Mouse (Mus musculus) forebrain, embryonic 10.5 days (tissue): Measurements from ENCODE around the gene Dapk1. TPM values are rescaled to one million over a fixed set of nuclear protein-coding genes. Genes with fewer than 3 reads are reported as not detected.

Experiments
- DNase-seq: peaks from one replicate; pipeline ENCODE4 v3.0.0-alpha.2; 2017; ENCODE audit warnings: low spot score; ENCODE audit errors: extremely low spot score
- H3K27ac ChIP-seq: fragments of 300-500 bp; sonication (generic); 2 replicates; pipeline ENCODE4 v1.5.1; 2016; ENCODE audit warnings: mild to moderate bottlenecking
- H3K27me3 ChIP-seq: fragments of 300-500 bp; sonication (generic); 2 replicates; pipeline ENCODE4 v1.6.1; 2016; ENCODE audit warnings: mild to moderate bottlenecking; ENCODE audit not compliant: poor library complexity, severe bottlenecking
- H3K36me3 ChIP-seq: fragments of 300-500 bp; sonication (generic); replicated peaks from 2 replicates; pipeline ENCODE4 v1.6.1; 2016; ENCODE audit warnings: mild to moderate bottlenecking, moderate library complexity
- H3K4me1 ChIP-seq: fragments of 300-500 bp; sonication (generic); 2 replicates; pipeline ENCODE4 v1.6.1; 2016
- H3K4me3 ChIP-seq: fragments of 300-500 bp; sonication (generic); 2 replicates; pipeline ENCODE4 v1.5.1; 2016; ENCODE audit warnings: mild to moderate bottlenecking, moderate library complexity
- H3K9me3 ChIP-seq: fragments of 300-500 bp; sonication (generic); 2 replicates; pipeline ENCODE4 v1.6.1; 2016; ENCODE audit warnings: mild to moderate bottlenecking, moderate library complexity
- WGBS: fragments of 180-500 bp; shearing (Covaris S2); methylation state at CpG from one replicate; pipeline ENCODE4 v1.1.7; 2016; 5-methylcytosine and 5-hydroxymethylcytosine counted together
- polyA plus RNA-seq: library from polyadenylated mRNA; unstranded; fragments of >200 nt; fragmentation: Nextera tagmentation; extraction: Ambion mirVana; gene quantifications from 2 replicates; pipeline ENCODE4 v1.2.1, GENCODE M21; 2016

The Dapk1 gene
- polyA plus RNA-seq, 1 experiment from 2014 or later: 18.0 TPM

- Histone ChIP-seq H3K4me3 (no peak overlapping the region), H3K36me3 (peaks cover 14% of the 10 kb centered on the region), H3K9me3 (no peaks in the 10 kb centered on the region), H3K27me3 (no peaks in the 10 kb centered on the region), H3K27ac (no peak overlapping the region), H3K4me1 (peaks cover 46% of the 10 kb centered on the region)
- WGBS: 56% methylated on average over 4 of the region's 4 CpGs
- DNase-seq: no peak
Observed at GRCm38 (mm10) chr13:60621411-60621965, 19.7 kb downstream of the Dapk1 start.

- Histone ChIP-seq H3K36me3 (peaks cover 8% of the 10 kb centered on the region), H3K27ac (no peak overlapping the region), H3K9me3 (no peaks in the 10 kb centered on the region), H3K4me1 (peaks cover 38% of the 10 kb centered on the region), H3K4me3 (no peak overlapping the region), H3K27me3 (no peaks in the 10 kb centered on the region)
- 90% methylated on average over 7 of the region's 7 CpGs for WGBS
- no peak for DNase-seq
Observed at GRCm38 (mm10) chr13:60625581-60625980, 23.8 kb downstream of the Dapk1 start.

- Histone ChIP-seq H3K4me3 (no peak overlapping the region), H3K36me3 (0 out of 2 replicates have a peak, but pooled peaks cover 3% of the 10 kb centered on the region), H3K27ac (no peak overlapping the region), H3K4me1 (peaks cover 23% of the 10 kb centered on the region), H3K27me3 (no peaks in the 10 kb centered on the region), H3K9me3 (no peaks in the 10 kb centered on the region)
- WGBS: 23% methylated on average over 15 of the region's 15 CpGs
- DNase-seq: no peak
Observed at GRCm38 (mm10) chr13:60627843-60628656, 26.3 kb downstream of the Dapk1 start.

- no peaks in the 10 kb centered on the region for H3K9me3 ChIP-seq
Observed at GRCm38 (mm10) chr13:60628657-60628950, 26.9 kb downstream of the Dapk1 start.

GRCm38 (mm10) chr13:60629419-60629818 is 27.7 kb downstream of the Dapk1 start:
- DNase-seq: no peak
- H3K27me3 ChIP-seq: no peaks in the 10 kb centered on the region
- no peaks in the 10 kb centered on the region for H3K9me3 ChIP-seq
- peaks cover 31% of the 10 kb centered on the region for H3K4me1 ChIP-seq
- WGBS: 96% methylated on average over 9 of the region's 9 CpGs
- H3K36me3 ChIP-seq: no peaks in the 10 kb centered on the region
- no peak overlapping the region for H3K4me3 ChIP-seq
- no peak overlapping the region for H3K27ac ChIP-seq

More at GRCm38 (mm10) chr13:60628657-60628950, 26.9 kb downstream of the Dapk1 start:
- Histone ChIP-seq H3K4me3 (no peak overlapping the region), H3K27me3 (no peaks in the 10 kb centered on the region), H3K4me1 (peaks cover 23% of the 10 kb centered on the region), H3K36me3 (0 out of 2 replicates have a peak, but pooled peaks cover 3% of the 10 kb centered on the region), H3K27ac (no peak overlapping the region)
- no peak for DNase-seq
- 5% methylated on average over 2 of the region's 2 CpGs for WGBS

GRCm38 (mm10) chr13:60633945-60634344 is 32.2 kb downstream of the Dapk1 start:
- no peak overlapping the region for H3K4me3 ChIP-seq
- no peak for DNase-seq
- peaks cover 9% of the 10 kb centered on the region for H3K4me1 ChIP-seq
- no peaks in the 10 kb centered on the region for H3K27me3 ChIP-seq
- H3K9me3 ChIP-seq: no peaks in the 10 kb centered on the region
- 49% methylated on average over 6 of the region's 6 CpGs for WGBS
- H3K36me3 ChIP-seq: no peaks in the 10 kb centered on the region
- H3K27ac ChIP-seq: no peak overlapping the region

- H3K27ac ChIP-seq: no peak overlapping the region
- H3K27me3 ChIP-seq: no peaks in the 10 kb centered on the region
- H3K4me1 ChIP-seq: peaks cover 18% of the 10 kb centered on the region
- DNase-seq: no peak
- no peaks in the 10 kb centered on the region for H3K9me3 ChIP-seq
- WGBS: 88% methylated on average over 6 of the region's 6 CpGs
- no peak overlapping the region for H3K4me3 ChIP-seq
- H3K36me3 ChIP-seq: no peaks in the 10 kb centered on the region
Observed at GRCm38 (mm10) chr13:60635636-60636035, 33.9 kb downstream of the Dapk1 start.

GRCm38 (mm10) chr13:60639482-60640055 is 37.8 kb downstream of the Dapk1 start:
- Histone ChIP-seq H3K4me1 (peaks cover 10% of the 10 kb centered on the region), H3K4me3 (no peak overlapping the region), H3K27me3 (no peaks in the 10 kb centered on the region), H3K9me3 (no peaks in the 10 kb centered on the region), H3K27ac (no peak overlapping the region), H3K36me3 (no peaks in the 10 kb centered on the region)
- DNase-seq: no peak
- WGBS: 75% methylated on average over 11 of the region's 11 CpGs

- no peaks in the 10 kb centered on the region for H3K27me3 ChIP-seq
- H3K4me3 ChIP-seq: no peak overlapping the region
- DNase-seq: no peak
- peaks cover 10% of the 10 kb centered on the region for H3K4me1 ChIP-seq
- H3K27ac ChIP-seq: no peak overlapping the region
- no peaks in the 10 kb centered on the region for H3K9me3 ChIP-seq
- no peaks in the 10 kb centered on the region for H3K36me3 ChIP-seq
- 90% methylated on average over 7 of the region's 7 CpGs for WGBS
Observed at GRCm38 (mm10) chr13:60640420-60640819, 38.7 kb downstream of the Dapk1 start.

GRCm38 (mm10) chr13:60644457-60644889 is 42.7 kb downstream of the Dapk1 start:
- Histone ChIP-seq H3K36me3 (peaks cover 11% of the 10 kb centered on the region; the same call in 1 of the 2 replicates), H3K27ac (no peak overlapping the region), H3K27me3 (no peaks in the 10 kb centered on the region), H3K9me3 (no peaks in the 10 kb centered on the region), H3K4me3 (no peak overlapping the region), H3K4me1 (peaks cover 8% of the 10 kb centered on the region)
- no peak for DNase-seq
- 88% methylated on average over 5 of the region's 5 CpGs for WGBS

GRCm38 (mm10) chr13:60646791-60647190 is 45.0 kb downstream of the Dapk1 start:
- Histone ChIP-seq H3K36me3 (peaks cover 11% of the 10 kb centered on the region; the same call in 1 of the 2 replicates), H3K27me3 (no peaks in the 10 kb centered on the region), H3K9me3 (no peaks in the 10 kb centered on the region), H3K27ac (no peak overlapping the region), H3K4me1 (no peaks in the 10 kb centered on the region), H3K4me3 (no peak overlapping the region)
- DNase-seq: no peak
- 95% methylated on average over 3 of the region's 3 CpGs for whole genome bisulfite sequencing

- no peaks in the 10 kb centered on the region for H3K9me3 ChIP-seq
- 92% methylated on average over 5 of the region's 5 CpGs for WGBS
- H3K4me1 ChIP-seq: no peaks in the 10 kb centered on the region
- H3K27ac ChIP-seq: no peak overlapping the region
- DNase-seq: no peak
- no peaks in the 10 kb centered on the region for H3K27me3 ChIP-seq
- peaks cover 16% of the 10 kb centered on the region for H3K36me3 ChIP-seq
- no peak overlapping the region for H3K4me3 ChIP-seq
Observed at GRCm38 (mm10) chr13:60648350-60648749, 46.6 kb downstream of the Dapk1 start.

GRCm38 (mm10) chr13:60650000-60650399 is 48.3 kb downstream of the Dapk1 start:
- DNase-seq: no peak
- H3K27ac ChIP-seq: no peak overlapping the region
- H3K4me1 ChIP-seq: no peaks in the 10 kb centered on the region
- 92% methylated on average over 11 of the region's 11 CpGs for WGBS
- no peaks in the 10 kb centered on the region for H3K9me3 ChIP-seq
- H3K36me3 ChIP-seq: peaks cover 16% of the 10 kb centered on the region
- H3K4me3 ChIP-seq: no peak overlapping the region
- H3K27me3 ChIP-seq: no peaks in the 10 kb centered on the region
